Mouse (Mus musculus): ENCODE data around the gene Heyl.

The Heyl gene

GRCm38 (mm10) chr4:123233492-123234084, at the start of gene Heyl:
Gene Heyl, plus strand, starts transcription at chr4:123233556.
- DNase-seq (ENCODE audit: low spot score) = peak; percentile 46

DNA sequence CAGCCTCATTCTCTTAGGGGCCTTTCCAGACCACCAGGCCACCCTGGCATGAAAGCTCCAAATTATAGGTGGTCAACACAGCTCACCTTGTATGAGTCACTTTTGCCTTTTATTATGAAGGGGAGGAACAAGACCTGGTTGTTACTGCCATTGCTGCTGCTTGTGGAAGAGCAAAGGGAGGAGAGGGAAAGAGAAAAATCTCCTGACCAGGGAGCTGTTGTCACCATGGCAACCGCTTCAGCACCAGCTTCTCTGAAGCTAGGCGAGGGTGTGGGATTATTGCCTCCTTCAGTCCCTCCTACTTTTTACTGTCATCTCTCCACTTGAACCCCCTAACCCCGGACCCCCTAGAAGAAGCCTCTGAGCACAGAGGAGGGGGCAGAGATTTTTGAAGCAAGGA, 48.5 kb upstream of the Heyl start:
- DNase-seq (ENCODE audit: low spot score) = no peak

- DNase-seq (ENCODE audit: low spot score) = no peak
Measured at GRCm38 (mm10) chr4:123192336-123192735, 41.0 kb upstream of the Heyl start.

- no peak for DNase-seq (ENCODE audit: low spot score)
Measured at GRCm38 (mm10) chr4:123193791-123194190, 39.6 kb upstream of the Heyl start.

- DNase-seq (ENCODE audit: low spot score) = no peak
Measured at GRCm38 (mm10) chr4:123196695-123197094, 36.7 kb upstream of the Heyl start.

DNA sequence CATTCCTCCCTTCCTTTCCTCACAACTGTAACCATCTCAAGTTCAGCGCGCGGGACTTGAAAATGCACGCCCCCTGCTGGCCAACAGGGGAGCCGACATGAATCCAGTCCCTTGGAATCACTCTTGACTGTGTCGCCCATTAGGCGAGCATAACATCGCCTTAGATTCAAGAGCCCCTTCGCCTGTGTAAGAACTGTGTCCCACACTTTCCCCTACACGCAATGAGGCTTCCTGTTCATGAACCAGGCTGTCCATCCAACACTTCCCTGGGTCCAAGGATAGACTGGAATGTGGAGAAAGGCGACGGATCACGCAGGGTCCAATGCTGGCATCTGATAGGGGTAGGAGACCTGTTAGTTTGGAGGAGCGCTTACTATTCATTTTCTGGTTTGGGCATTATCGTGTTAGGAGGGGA, 32.6 kb upstream of the Heyl start:
- peak; percentile 68 for DNase-seq (ENCODE audit: low spot score)

DNA sequence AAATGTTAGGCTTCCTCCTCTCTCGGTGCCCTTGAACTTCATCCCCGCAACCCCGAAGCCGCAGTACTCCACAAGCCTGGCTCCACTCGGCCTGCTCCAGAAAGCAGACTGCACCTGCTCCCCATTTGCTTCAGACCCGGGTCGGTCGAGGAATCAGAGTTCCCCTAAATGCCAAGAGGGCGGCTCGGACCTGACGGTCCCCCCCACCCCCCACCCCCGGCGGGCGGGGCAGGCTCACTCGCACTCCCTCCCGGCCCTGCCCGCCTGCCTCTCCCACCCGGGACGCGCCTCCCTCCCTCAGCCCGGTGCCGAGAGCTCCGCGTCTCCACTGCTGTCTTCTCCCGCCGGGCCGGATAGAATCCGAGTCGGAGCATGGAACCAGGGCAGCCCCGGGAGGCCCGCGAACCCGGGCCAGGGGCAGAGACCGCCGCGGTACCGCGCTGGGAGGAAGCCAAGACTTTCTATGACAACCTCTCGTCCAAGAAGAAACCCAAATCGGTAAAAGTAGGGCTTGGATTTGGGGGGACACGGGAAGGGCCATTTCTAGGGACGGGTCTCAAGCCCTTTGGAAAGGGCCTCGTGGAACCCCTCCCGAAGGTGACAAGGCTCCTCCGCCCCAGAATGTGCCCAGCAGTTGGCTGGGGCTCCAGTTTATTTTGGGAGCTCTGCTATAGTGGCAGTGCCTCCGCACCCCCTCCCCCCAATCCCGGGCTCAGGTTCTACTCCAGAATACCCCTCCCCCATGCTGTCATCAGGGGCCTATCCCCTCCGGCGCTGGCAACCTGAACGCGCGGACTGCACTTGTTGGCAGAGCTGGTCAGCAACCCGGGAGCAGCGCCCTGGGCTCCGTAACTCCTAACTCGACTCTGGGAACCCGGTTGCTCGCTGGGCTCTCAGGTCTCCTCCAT, 31.9 kb upstream of the Heyl start, which contains the start of gene Nt5c1a:
Gene Nt5c1a, plus strand, starts transcription at position 319 of the 908 bp plus-strand sequence.
- DNase-seq (ENCODE audit: low spot score) = no peak

- DNase-seq (ENCODE audit: low spot score) = no peak
Measured at GRCm38 (mm10) chr4:123202094-123202420, 31.3 kb upstream of the Heyl start.

- no peak for DNase-seq (ENCODE audit: low spot score)
Measured at GRCm38 (mm10) chr4:123207337-123207736, 26.0 kb upstream of the Heyl start.

DNA sequence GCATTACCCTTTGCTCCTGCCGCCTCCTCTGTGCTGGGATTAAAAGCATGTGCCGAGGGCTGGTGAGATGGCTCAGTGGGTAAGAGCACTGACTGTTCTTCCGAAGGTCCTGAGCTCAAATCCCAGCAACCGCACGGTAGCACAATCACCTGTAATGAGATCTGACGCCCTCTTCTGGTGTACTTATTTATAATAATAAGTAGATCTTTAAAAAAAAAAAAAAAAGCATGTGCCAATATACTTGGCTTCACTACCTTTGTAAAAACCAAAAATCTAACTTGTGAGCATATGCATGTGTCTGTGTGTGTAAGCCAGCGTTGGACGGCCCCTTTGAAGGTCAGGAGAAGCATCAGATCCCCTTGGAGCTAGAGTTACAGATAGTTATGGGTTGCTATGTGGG, 22.4 kb upstream of the Heyl start:
- DNase-seq (ENCODE audit: low spot score) = no peak

DNA sequence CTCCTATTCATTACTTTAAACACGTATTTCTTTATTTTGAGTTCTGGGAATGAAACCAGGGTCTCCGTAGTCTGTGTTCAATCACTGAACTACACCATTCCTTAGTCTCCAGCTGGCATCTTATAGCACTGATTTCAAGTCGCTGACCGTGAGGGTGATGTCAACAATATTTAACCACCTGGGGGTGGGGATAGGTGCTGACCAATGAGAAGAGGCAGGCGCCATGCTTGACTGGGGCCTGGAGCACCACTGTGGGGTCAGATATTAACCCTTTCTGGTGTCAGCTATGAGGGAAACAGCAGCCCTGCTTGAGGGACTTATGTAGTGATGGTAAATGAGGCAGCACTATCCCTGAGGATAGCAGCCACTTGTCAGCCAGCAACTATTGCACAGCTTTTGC, 21.9 kb upstream of the Heyl start:
- DNase-seq (ENCODE audit: low spot score) = no peak

DNA sequence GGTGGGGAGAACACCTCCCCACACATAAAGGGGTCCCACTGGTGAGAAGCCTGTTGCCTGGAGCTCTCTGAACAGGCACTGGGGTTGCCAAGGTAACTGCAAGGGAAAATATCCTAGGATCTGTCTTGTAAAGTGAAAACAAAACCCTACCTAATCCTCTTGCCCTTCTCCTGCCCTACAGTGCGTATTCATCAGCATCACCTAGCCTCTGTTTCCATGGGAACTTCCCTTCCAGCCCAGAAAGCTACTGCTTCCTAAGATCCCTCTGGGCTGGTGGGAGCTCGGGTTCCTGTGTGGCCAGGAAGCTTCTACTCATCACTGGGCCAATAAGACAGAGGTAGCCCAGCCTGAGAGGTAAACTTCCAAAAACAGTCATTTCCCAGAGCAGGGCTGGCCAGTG, 21.0 kb upstream of the Heyl start:
- no peak for DNase-seq (ENCODE audit: low spot score)

- no peak for DNase-seq (ENCODE audit: low spot score)
Measured at GRCm38 (mm10) chr4:123213975-123214374, 19.4 kb upstream of the Heyl start.

- DNase-seq (ENCODE audit: low spot score) = no peak
Measured at GRCm38 (mm10) chr4:123215367-123215766, 18.0 kb upstream of the Heyl start.

DNA sequence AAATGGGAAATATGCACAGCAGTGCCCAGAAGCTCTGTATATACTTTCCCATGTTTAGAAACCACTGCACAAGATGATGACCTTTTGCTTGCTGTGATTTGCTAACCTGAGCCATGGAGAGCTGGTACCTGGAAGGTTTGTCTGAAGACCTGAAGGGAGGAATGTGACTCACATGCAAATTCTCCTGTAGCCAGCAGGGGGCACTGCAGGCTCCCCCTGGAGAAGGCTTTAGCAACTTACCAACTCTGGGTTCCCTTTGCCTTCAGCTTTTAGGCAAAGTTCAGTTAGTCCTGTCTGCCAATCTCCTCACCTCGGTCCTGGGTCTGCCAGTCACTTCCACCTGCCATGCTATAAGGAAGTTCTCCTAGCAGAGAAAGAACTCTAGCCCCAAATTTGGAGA, 16.6 kb upstream of the Heyl start:
- no peak for DNase-seq (ENCODE audit: low spot score)

GRCm38 (mm10) chr4:123219720-123220357, 13.5 kb upstream of the Heyl start:
- DNase-seq (ENCODE audit: low spot score) = peak; percentile 58

DNA sequence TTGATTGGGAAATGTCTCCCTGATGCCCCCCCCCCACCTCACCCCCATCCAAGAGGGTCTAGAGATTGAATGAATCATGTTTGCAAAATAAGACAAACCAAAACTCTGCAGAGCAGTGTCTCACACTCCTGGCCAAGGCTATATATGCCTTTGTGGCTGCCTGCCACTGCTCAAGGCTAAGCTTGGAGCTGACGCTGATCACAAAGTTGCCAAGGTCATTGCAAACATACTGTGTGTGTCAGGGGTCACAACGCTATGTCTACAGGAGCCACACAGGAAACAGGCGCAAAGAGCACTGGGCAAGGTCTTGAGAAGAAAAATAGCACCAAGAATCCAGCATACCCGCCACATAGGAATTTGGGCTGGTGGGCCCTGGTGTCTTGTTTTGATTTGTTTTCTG, 12.7 kb upstream of the Heyl start:
- DNase-seq (ENCODE audit: low spot score) = no peak

DNA sequence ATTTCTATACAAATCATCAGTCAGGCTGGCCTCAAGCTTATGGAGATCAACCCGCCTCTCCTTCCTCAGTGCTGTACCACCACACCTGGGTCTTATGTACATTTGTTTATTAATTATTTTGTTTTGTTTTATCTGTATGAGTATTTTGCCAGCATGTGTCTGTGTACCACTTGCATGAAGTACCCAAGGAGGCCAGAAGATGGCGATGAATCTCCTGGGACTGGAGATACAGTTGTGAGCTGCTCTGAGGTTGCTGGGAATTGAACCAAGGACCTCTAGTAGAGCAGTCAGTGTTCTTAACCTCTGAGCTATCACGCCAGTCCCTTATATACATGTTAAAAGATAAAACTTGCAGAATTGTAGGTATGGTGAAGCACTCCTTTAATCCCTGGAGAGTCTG, 10.0 kb upstream of the Heyl start:
- DNase-seq (ENCODE audit: low spot score) = no peak

DNA sequence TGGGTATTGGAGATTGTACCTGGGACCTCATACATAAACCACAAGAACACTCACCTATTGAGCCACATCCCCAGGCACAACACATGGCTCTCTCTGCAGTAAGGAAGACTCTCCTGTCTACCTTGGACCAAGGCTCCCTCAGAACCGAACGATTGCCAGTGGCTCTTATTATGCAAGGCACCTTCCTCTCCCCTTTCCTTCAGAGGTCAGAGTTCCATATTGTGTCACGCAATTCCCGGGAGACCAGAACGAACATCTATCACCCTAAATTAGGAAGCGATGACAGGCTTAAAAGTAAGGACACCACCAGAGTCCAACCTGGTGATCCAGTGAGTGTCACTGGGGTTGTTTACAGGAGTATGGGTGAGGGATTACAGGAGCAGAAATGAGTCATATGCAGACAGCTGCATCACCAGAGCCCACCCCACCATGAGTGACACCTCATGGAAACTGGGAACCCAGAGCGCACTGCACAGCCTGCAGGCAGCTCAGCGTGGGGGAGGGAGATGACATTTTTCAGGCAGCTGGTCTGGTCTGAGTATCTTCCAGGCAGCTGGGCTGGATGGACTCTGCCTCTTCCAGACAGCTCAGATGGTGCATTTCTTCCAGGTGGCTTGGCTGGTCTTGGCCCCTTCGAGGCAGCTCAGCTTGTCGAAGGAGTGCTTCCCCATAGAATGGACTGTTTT, 7.5 kb upstream of the Heyl start:
- DNase-seq (ENCODE audit: low spot score) = no peak

GRCm38 (mm10) chr4:123227707-123228106, 5.6 kb upstream of the Heyl start:
- no peak for DNase-seq (ENCODE audit: low spot score)

GRCm38 (mm10) chr4:123228270-123228669, 5.1 kb upstream of the Heyl start:
- peak; percentile 76 for DNase-seq (ENCODE audit: low spot score)

DNA sequence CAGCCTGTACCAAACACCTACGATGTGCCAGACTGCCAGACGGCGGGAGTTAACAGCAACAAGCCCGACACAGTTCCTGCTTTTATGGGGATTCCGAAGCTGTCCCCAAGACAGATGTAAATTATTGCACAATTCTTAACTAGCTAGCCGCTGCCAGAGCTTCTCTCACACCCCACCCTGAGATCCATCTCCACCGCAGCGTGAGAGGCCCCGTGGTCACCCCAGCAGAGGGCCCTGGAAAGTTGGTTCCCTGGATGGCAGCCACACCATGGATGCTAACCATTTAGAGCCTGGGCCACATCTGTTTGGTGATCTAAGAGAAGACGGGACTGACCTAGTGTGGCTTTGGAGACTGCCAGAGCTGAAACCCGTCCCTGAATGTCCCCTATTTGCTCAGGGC, 4.2 kb upstream of the Heyl start:
- DNase-seq (ENCODE audit: low spot score) = no peak

- DNase-seq (ENCODE audit: low spot score) = no peak
Measured at GRCm38 (mm10) chr4:123232841-123233240, 515 bp upstream of the Heyl start.
